Comparison of ENCODE assay signal across 7 mouse cellular contexts in the genomic region with DNA sequence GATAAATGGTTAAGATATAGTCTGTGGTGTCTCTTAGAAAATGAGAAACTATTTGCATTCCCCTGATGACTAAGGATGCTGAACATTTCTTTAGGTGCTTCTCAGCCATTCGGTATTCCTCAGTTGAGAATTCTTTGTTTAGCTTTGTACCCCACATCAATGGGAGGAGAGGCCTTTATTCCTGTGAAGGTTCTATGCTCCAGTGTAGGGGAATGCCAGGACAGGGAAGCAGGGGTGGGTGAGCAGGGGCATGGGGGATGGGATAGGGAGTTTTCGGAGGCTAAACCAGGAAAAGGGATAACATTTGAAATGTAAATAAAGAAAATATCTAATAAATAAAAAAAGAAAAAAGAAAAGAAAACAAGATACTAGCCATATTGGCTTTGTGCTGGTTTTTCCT.
DNase-seq lines count a peak whose midpoint lies in the region; ATAC-seq and TF ChIP-seq lines count a peak whose summit lies in the region.
"Not testable (repeated sequence)": the region's sequence is repeated elsewhere in the genome, so short reads cannot be mapped to it uniquely, and the experiment has no call there.

No protein-coding gene starts in this region.

- 43% methylated on average over 2 of the region's 2 CpGs for WGBS in forebrain, postnatal 0 days
- WGBS in hindbrain, embryonic 15.5 days = 29% methylated on average over 2 of the region's 2 CpGs
- WGBS in midbrain, embryonic 13.5 days = 39% methylated on average over 2 of the region's 2 CpGs
- WGBS in midbrain, embryonic 14.5 days = 36% methylated on average over 2 of the region's 2 CpGs
- 48% methylated on average over 2 of the region's 2 CpGs for WGBS in midbrain, embryonic 15.5 days
- 30% methylated on average over 2 of the region's 2 CpGs for WGBS in midbrain, embryonic 16.5 days

- not testable (repeated sequence) for DNase-seq in forebrain, postnatal 0 days; left cerebral cortex, adult 2 months (ENCODE audit: extremely low spot score in 1 of 2, low spot score in 2 of 2)
- DNase-seq in midbrain, embryonic 14.5 days = peak; percentile 6

- intact Hi-C loops in left cerebral cortex, adult 2 months (cut with DNase I) = not testable (repeated sequence)

- not testable (repeated sequence) for H3K36me3 ChIP-seq in forebrain, postnatal 0 days (ENCODE audit: insufficient read depth); hindbrain, embryonic 15.5 days; midbrain, embryonic 13.5 days; midbrain, embryonic 14.5 days (ENCODE audit: control insufficient read depth, insufficient read depth, low read length); midbrain, embryonic 15.5 days (replicated peaks); midbrain, embryonic 16.5 days (ENCODE audit: control insufficient read depth, insufficient read depth, low read length)

- H3K9ac ChIP-seq in forebrain, postnatal 0 days; hindbrain, embryonic 15.5 days; midbrain, embryonic 13.5 days (replicated peaks); midbrain, embryonic 14.5 days (replicated peaks; ENCODE audit: low read length); midbrain, embryonic 15.5 days; midbrain, embryonic 16.5 days (ENCODE audit: low read depth, low read length): not testable (repeated sequence)

- not testable (repeated sequence) for H3K4me2 ChIP-seq in forebrain, postnatal 0 days (ENCODE audit: low read depth); hindbrain, embryonic 15.5 days; midbrain, embryonic 13.5 days (replicated peaks); midbrain, embryonic 14.5 days (ENCODE audit: low read length); midbrain, embryonic 15.5 days; midbrain, embryonic 16.5 days (ENCODE audit: low read length)

- not testable (repeated sequence) for TF ChIP-seq CTCF in forebrain, postnatal 0 days (IDR thresholded peaks at IDR 0.05; ENCODE audit: low read depth); left cerebral cortex, adult 2 months (IDR thresholded peaks at IDR 0.05)

- not testable (repeated sequence) for H3K4me1 ChIP-seq in forebrain, postnatal 0 days (ENCODE audit: insufficient read depth); hindbrain, embryonic 15.5 days (replicated peaks); midbrain, embryonic 13.5 days (replicated peaks); midbrain, embryonic 14.5 days (ENCODE audit: control insufficient read depth, insufficient read depth, low read length); midbrain, embryonic 15.5 days; midbrain, embryonic 16.5 days (ENCODE audit: control insufficient read depth, insufficient read depth, low read length)

- H3K9me3 ChIP-seq in forebrain, postnatal 0 days (ENCODE audit: low read length); hindbrain, embryonic 15.5 days; midbrain, embryonic 13.5 days; midbrain, embryonic 14.5 days (ENCODE audit: control insufficient read depth, low read length); midbrain, embryonic 15.5 days; midbrain, embryonic 16.5 days (replicated peaks; ENCODE audit: control insufficient read depth, low read length, poor library complexity, severe bottlenecking): not testable (repeated sequence)

- 0 out of 2 replicates have a peak overlapping the region, but pooled peaks have one; percentile 45 for H3K27ac ChIP-seq in forebrain, postnatal 0 days (ENCODE audit: low read depth, low read length)
- H3K27ac ChIP-seq in hindbrain, embryonic 15.5 days (replicated peaks) = peak overlapping the region; percentile 11; the same call in 1 of the 2 replicates
- peak overlapping the region; percentile 60 for H3K27ac ChIP-seq in left cerebral cortex, adult 2 months
- H3K27ac ChIP-seq in midbrain, embryonic 13.5 days = 0 out of 2 replicates have a peak overlapping the region, but pooled peaks have one; percentile 8
- H3K27ac ChIP-seq in midbrain, embryonic 14.5 days (replicated peaks; ENCODE audit: low read depth, low read length) = peak overlapping the region; percentile 28
- peak overlapping the region; percentile 39; the same call in 1 of the 2 replicates for H3K27ac ChIP-seq in midbrain, embryonic 15.5 days
- not testable (repeated sequence) for H3K27ac ChIP-seq in midbrain, embryonic 16.5 days (ENCODE audit: low read length)

- H3K27me3 ChIP-seq in forebrain, postnatal 0 days (ENCODE audit: insufficient read depth, low read length); hindbrain, embryonic 15.5 days; midbrain, embryonic 13.5 days; midbrain, embryonic 14.5 days (ENCODE audit: control insufficient read depth, insufficient read depth, low read length); midbrain, embryonic 15.5 days (replicated peaks); midbrain, embryonic 16.5 days (ENCODE audit: control insufficient read depth, insufficient read depth, low read depth, low read length): not testable (repeated sequence)

- not testable (repeated sequence) for ATAC-seq in forebrain, postnatal 0 days; hindbrain, embryonic 15.5 days (ENCODE audit: low FRiP score, low read depth); midbrain, embryonic 13.5 days; midbrain, embryonic 14.5 days (ENCODE audit: low FRiP score, low TSS enrichment)
- ATAC-seq in midbrain, embryonic 15.5 days (replicated peaks) = peak; percentile 56; the same call in 1 of the 2 replicates
- peak; percentile 62; the same call in 1 of the 2 replicates for ATAC-seq in midbrain, embryonic 16.5 days

- not testable (repeated sequence) for H3K4me3 ChIP-seq in forebrain, postnatal 0 days (ENCODE audit: low read depth, low read length); hindbrain, embryonic 15.5 days; left cerebral cortex, adult 2 months; midbrain, embryonic 13.5 days (replicated peaks); midbrain, embryonic 14.5 days (replicated peaks; ENCODE audit: low read depth, low read length); midbrain, embryonic 15.5 days; midbrain, embryonic 16.5 days (ENCODE audit: low read depth, low read length)
